Mouse (Mus musculus): ENCODE data around the gene Smim24.

DNA sequence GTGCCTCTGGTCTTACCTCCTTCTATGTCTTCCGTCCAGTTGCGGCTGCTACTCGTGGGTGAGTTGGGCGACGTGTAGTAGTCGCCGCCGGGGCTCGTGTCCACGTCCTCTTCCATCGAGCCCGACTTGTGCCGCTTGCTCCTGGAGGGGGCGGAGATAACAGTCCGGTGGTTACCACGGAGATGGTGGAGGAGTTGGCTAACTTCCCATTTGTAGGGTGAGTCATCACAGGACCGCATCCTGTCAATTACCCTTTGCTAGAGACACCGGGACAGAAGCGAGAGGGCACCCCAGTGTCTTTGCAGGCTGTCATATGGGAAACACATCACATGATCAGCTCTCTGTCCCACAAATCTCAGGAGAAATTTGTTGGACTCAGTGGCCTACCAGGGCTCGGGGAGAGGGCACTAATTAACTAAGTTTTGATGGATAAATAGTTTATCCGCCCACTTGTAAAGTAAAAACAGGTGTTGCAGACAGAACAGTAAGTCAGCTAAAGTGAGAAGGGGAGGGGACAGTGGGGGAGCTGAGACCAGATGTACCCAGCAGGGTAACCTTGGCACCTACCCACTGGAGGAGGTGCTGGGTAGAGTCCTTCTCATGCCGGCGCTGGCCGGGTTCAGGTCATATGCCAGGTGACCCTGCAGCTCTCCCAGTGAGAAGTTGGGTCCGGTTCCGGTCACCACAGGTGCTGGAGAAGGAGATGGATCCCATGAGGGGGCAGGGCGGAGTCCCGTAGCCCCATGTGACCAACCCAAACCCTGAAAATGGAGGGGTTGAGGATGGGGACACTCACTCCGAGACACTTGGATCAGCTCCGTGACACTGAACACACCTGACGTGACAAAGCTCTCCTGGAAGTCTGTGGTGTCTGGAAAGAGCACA lies 14.9 kb downstream of the Smim24 start:
- no peak for TF ChIP-seq CTCF (IDR thresholded peaks at IDR 0.05; ENCODE audit: control insufficient read depth, insufficient read depth, insufficient replicate concordance, low read depth, low read length)
- no peak for TF ChIP-seq POLR2A (IDR thresholded peaks at IDR 0.05; ENCODE audit: control insufficient read depth, low read depth, low read length)
